Mouse (Mus musculus) forebrain, postnatal 0 days (tissue): ENCODE measurements around the gene Enkd1. TPM values are rescaled to one million over a fixed set of nuclear protein-coding genes. Genes with fewer than 3 reads are reported as not detected.

ENCODE experiments used
- ATAC-seq: fragments of 200-750 bp; cut with Nextera tagmentation; 2 replicates; pipeline ENCODE4 v1.8.0; 2017; ENCODE audit warnings: mild to moderate bottlenecking, moderate library complexity
- DNase-seq: peaks from one replicate; pipeline ENCODE4 v3.0.0-alpha.2; 2015
- H3K27ac ChIP-seq: fragments of 300-500 bp; sonication (generic); 2 replicates; pipeline ENCODE4 v1.5.1; 2014; ENCODE audit warnings: low read depth, mild to moderate bottlenecking, antibody characterized with exemption, low read length, moderate library complexity, mixed read lengths
- H3K27me3 ChIP-seq: fragments of 300-500 bp; sonication (generic); 2 replicates; pipeline ENCODE4 v1.6.1; 2014; ENCODE audit warnings: mild to moderate bottlenecking, low read length, mixed read lengths; ENCODE audit not compliant: insufficient read depth
- H3K36me3 ChIP-seq: fragments of 300-500 bp; sonication (generic); 2 replicates; pipeline ENCODE4 v1.6.1; 2014; ENCODE audit warnings: mild to moderate bottlenecking, moderate library complexity; ENCODE audit not compliant: insufficient read depth
- H3K4me1 ChIP-seq: fragments of 300-500 bp; sonication (generic); 2 replicates; pipeline ENCODE4 v1.6.1; 2014; ENCODE audit warnings: antibody characterized with exemption; ENCODE audit not compliant: insufficient read depth
- H3K4me2 ChIP-seq: fragments of 300-500 bp; sonication (generic); 2 replicates; pipeline ENCODE4 v1.6.1; 2014; ENCODE audit warnings: low read depth, mild to moderate bottlenecking, moderate library complexity
- H3K4me3 ChIP-seq: fragments of 300-500 bp; sonication (generic); 2 replicates; pipeline ENCODE4 v1.5.1; 2014; ENCODE audit warnings: low read depth, low read length, mixed read lengths
- H3K9ac ChIP-seq: fragments of 300-500 bp; sonication (generic); 2 replicates; pipeline ENCODE4 v1.6.1; 2014; ENCODE audit warnings: mild to moderate bottlenecking
- H3K9me3 ChIP-seq: fragments of 300-500 bp; sonication (generic); 2 replicates; pipeline ENCODE4 v1.6.1; 2016; ENCODE audit warnings: low read length
- CTCF ChIP-seq: sonication (generic); IDR thresholded peaks from 2 replicates; pipeline ENCODE4 v1.5.1; 2016; ENCODE audit warnings: antibody characterized with exemption, control low read depth, low read depth
- WGBS: fragments of 180-500 bp; shearing (Covaris S2); extraction: QIAGEN DNeasy Blood & Tissue Kit; methylation state at CpG from one replicate; pipeline ENCODE4 v1.1.7; 2014; 5-methylcytosine and 5-hydroxymethylcytosine counted together
- polyA plus RNA-seq: library from polyadenylated mRNA; unstranded; fragments of >200 nt; fragmentation: Nextera tagmentation; extraction: Ambion mirVana; gene quantifications from 2 replicates; pipeline ENCODE4 v1.2.1, GENCODE M21; 2015
- total RNA-seq: library from RNA; depleted of rRNA; stranded (reverse); fragments of >200 nt; gene quantifications from 2 replicates; pipeline ENCODE4 v1.2.3, GENCODE M21; 2014; rRNA removed

Enkd1 gene
- total RNA-seq (10.3 and 10.9 TPM in 2 replicates), polyA plus RNA-seq (15.2 and 16.8 TPM in 2 replicates)

GRCm38 (mm10) chr8:105707498-105708403 lies at the start of gene Enkd1, which contains the start of gene 4933405L10Rik:
Enkd1 (minus strand) TSS chr8:105708210.
4933405L10Rik (plus strand) TSS chr8:105707655.
- Histone ChIP-seq H3K4me2 (peak within 1 kb of the TSS; percentile 98), H3K27ac (no peak within 1 kb of the TSS), H3K27me3 (no peaks in the 10 kb centered on the region), H3K9me3 (no peaks in the 10 kb centered on the region), H3K4me1 (no peaks in the 10 kb centered on the region), H3K36me3 (peaks cover 12% of the 10 kb centered on the region), H3K9ac (peak within 1 kb of the TSS; percentile 56), H3K4me3 (peak within 1 kb of the TSS; percentile 69)
- DNase-seq (peak; percentile 94), ATAC-seq (peak; percentile 89)
- under 1% methylated on average over 53 of the region's 55 CpGs for WGBS
- TF ChIP-seq CTCF: no peak

DNA sequence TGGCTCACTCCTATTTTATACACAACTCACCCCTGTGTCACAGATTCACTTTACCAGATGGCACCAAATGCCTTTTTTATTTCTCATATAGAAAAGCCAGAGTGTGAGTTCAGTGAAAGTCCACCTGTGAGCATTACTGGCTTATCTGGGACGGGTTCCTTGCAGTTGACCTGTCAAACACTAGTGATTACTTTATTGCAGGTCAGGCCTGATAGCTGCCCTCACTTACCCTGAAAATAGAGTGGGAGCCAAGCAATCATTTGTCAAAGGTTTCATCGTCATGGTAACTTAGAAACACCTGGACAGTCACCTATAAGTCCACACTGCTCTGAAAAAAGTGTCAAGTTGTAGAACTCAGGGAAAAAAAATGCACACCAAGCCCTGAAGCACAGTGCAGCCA lies 46.7 kb upstream of the Enkd1 start:
- H3K4me1 ChIP-seq: peaks cover 10% of the 10 kb centered on the region
- no peaks in the 10 kb centered on the region for H3K9me3 ChIP-seq
- no peak overlapping the region for H3K4me2 ChIP-seq
- WGBS: 93% methylated on average over 2 of the region's 2 CpGs
- no peak for TF ChIP-seq CTCF
- no peak overlapping the region for H3K9ac ChIP-seq
- H3K27me3 ChIP-seq: no peaks in the 10 kb centered on the region
- no peak overlapping the region for H3K27ac ChIP-seq
- DNase-seq (no peak), ATAC-seq (no peak)
- H3K4me3 ChIP-seq: no peak overlapping the region
- H3K36me3 ChIP-seq: no peaks in the 10 kb centered on the region

- peaks cover 6% of the 10 kb centered on the region for H3K4me1 ChIP-seq
- no peaks in the 10 kb centered on the region for H3K9me3 ChIP-seq
Measured at GRCm38 (mm10) chr8:105753916-105754315, 45.9 kb upstream of the Enkd1 start.

GRCm38 (mm10) chr8:105750606-105751005 lies 42.6 kb upstream of the Enkd1 start:
- no peak overlapping the region for H3K9ac ChIP-seq
- no peak overlapping the region for H3K4me3 ChIP-seq
- WGBS: 6% methylated on average over 11 of the region's 11 CpGs

More at GRCm38 (mm10) chr8:105753916-105754315, 45.9 kb upstream of the Enkd1 start:
- no peak for TF ChIP-seq CTCF
- no peak for DNase-seq
- 44% methylated on average over 2 of the region's 2 CpGs for WGBS
- Histone ChIP-seq H3K27me3 (no peaks in the 10 kb centered on the region), H3K4me3 (no peak overlapping the region), H3K27ac (no peak overlapping the region), H3K4me2 (no peak overlapping the region), H3K36me3 (no peaks in the 10 kb centered on the region), H3K9ac (no peak overlapping the region)
- no peak for ATAC-seq

GRCm38 (mm10) chr8:105743301-105743700 lies 35.3 kb upstream of the Enkd1 start:
- WGBS: 89% methylated on average over 4 of the region's 4 CpGs
- Histone ChIP-seq H3K4me1 (no peaks in the 10 kb centered on the region), H3K27ac (no peak overlapping the region), H3K4me3 (no peak overlapping the region), H3K27me3 (no peaks in the 10 kb centered on the region), H3K9me3 (no peaks in the 10 kb centered on the region), H3K9ac (no peak overlapping the region), H3K36me3 (no peaks in the 10 kb centered on the region), H3K4me2 (no peak overlapping the region)
- DNase-seq (no peak), ATAC-seq (no peak)
- no peak for TF ChIP-seq CTCF

More at GRCm38 (mm10) chr8:105750606-105751005, 42.6 kb upstream of the Enkd1 start:
- Histone ChIP-seq H3K4me1 (peaks cover 6% of the 10 kb centered on the region), H3K9me3 (no peaks in the 10 kb centered on the region), H3K27ac (no peak overlapping the region), H3K36me3 (no peaks in the 10 kb centered on the region), H3K4me2 (peak overlapping the region; percentile 23), H3K27me3 (no peaks in the 10 kb centered on the region)
- peak; percentile 60 for ATAC-seq
- TF ChIP-seq CTCF: no peak
- peak; percentile 56 for DNase-seq

DNA sequence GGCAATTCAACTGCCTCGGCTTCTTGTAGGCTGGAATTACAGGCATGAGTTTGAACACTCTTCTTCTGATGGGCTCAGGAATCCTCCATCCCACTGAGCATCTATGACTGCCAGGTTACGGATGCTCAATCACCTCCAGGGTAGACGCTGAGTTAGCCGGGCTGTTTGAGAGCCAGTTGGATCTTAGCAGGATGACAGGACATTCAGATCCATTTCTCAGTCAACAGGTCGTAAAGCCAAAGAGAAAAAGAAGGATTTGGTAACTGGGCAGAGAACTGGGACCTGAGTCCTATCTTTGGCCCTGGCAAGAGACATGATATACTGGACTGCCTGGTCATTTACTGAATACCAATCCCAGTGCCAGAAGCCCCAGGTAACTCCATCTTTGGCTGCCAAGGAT lies 31.2 kb upstream of the Enkd1 start:
- no peak for ATAC-seq
- TF ChIP-seq CTCF: no peak
- Histone ChIP-seq H3K27ac (no peak overlapping the region), H3K9ac (no peak overlapping the region), H3K27me3 (no peaks in the 10 kb centered on the region), H3K9me3 (no peaks in the 10 kb centered on the region), H3K36me3 (no peaks in the 10 kb centered on the region), H3K4me3 (no peak overlapping the region), H3K4me2 (no peak overlapping the region), H3K4me1 (no peaks in the 10 kb centered on the region)
- WGBS: 97% methylated on average over 5 of the region's 5 CpGs
- DNase-seq: no peak

DNA sequence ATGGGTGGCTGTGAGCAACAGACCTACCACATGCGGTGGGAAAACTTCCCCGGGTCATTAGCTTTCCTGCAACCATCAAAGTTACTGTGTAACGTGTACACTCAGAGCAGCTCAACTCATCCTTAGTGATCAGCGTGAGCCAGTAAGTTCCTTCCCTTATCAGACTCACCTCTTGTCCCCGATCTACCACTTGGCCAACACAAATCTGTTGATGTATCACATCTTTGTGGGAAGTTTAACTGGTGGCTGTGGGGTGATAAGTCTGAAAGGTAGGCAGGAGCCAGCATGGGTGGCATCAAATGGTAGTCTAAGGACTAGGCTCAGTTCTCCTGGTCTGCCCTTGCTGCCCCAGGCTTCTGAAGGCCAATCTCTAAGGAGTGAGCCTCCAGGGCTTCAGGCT lies 24.2 kb upstream of the Enkd1 start:
- Histone ChIP-seq H3K4me2 (no peak overlapping the region), H3K36me3 (peaks cover 13% of the 10 kb centered on the region), H3K4me3 (no peak overlapping the region), H3K27ac (no peak overlapping the region), H3K9ac (no peak overlapping the region), H3K4me1 (no peaks in the 10 kb centered on the region), H3K9me3 (no peaks in the 10 kb centered on the region), H3K27me3 (no peaks in the 10 kb centered on the region)
- 97% methylated on average over 5 of the region's 5 CpGs for WGBS
- DNase-seq (no peak), ATAC-seq (no peak)
- no peak for TF ChIP-seq CTCF
